ENCODE assay signal across 8 mouse cellular contexts in genomic region chr7:100918176-100918575, GRCm38 (mm10). TPM values are rescaled to one million over a fixed set of nuclear protein-coding genes. Genes with fewer than 3 reads are reported as not detected.
DNase-seq lines count a peak whose midpoint lies in the region; ATAC-seq lines count a peak whose summit lies in the region.

No protein-coding gene starts in this region.

- peak overlapping the region; percentile 82 for H3K27ac ChIP-seq in limb, embryonic 10.5 days
- peak overlapping the region; percentile 83 for H3K27ac ChIP-seq in stomach, embryonic 15.5 days

- ATAC-seq in stomach, embryonic 15.5 days (ENCODE audit: insufficient read depth, low FRiP score, low read depth): peak; percentile 20; the same call in 1 of the 2 replicates

- peak overlapping the region; percentile 31 for H3K4me2 ChIP-seq in stomach, embryonic 15.5 days

- H3K36me3 ChIP-seq in limb, embryonic 10.5 days: peaks cover 89% of the 10 kb centered on the region
- H3K36me3 ChIP-seq in stomach, embryonic 15.5 days: peaks cover 17% of the 10 kb centered on the region; the same call in 1 of the 2 replicates

- no peaks in the 10 kb centered on the region for H3K9me3 ChIP-seq in limb, embryonic 10.5 days (replicated peaks)
- H3K9me3 ChIP-seq in stomach, embryonic 15.5 days: no peaks in the 10 kb centered on the region

- DNase-seq in urinary bladder, postnatal 14 days (ENCODE audit: low spot score): peak; percentile 70
- no peak for DNase-seq in urinary bladder, postnatal 10 days (ENCODE audit: low spot score)
- peak; percentile 98 for DNase-seq in heart, adult 11 months
- DNase-seq in limb, embryonic 10.5 days (ENCODE audit: low spot score): peak; percentile 47
- no peak for DNase-seq in cerebellum, postnatal 25 days
- no peak for DNase-seq in cerebellum, adult 11-12 months
- no peak for DNase-seq in cerebellum, postnatal 4 days (ENCODE audit: low spot score in 2 of 2)

- H3K9ac ChIP-seq in stomach, embryonic 15.5 days: 0 out of 2 replicates have a peak overlapping the region, but pooled peaks have one; percentile 16

- 49% methylated on average over 9 of the region's 9 CpGs for WGBS in limb, embryonic 10.5 days
- WGBS in stomach, embryonic 15.5 days: 29% methylated on average over 9 of the region's 9 CpGs

- no peaks in the 10 kb centered on the region for H3K27me3 ChIP-seq in limb, embryonic 10.5 days (ENCODE audit: low read depth, poor library complexity, severe bottlenecking)
- H3K27me3 ChIP-seq in stomach, embryonic 15.5 days (replicated peaks): no peaks in the 10 kb centered on the region

- peak overlapping the region; percentile 6; the same call in 1 of the 2 replicates for H3K4me3 ChIP-seq in limb, embryonic 10.5 days
- H3K4me3 ChIP-seq in stomach, embryonic 15.5 days (replicated peaks): no peak overlapping the region

- H3K4me1 ChIP-seq in limb, embryonic 10.5 days: peaks cover 82% of the 10 kb centered on the region
- peaks cover 82% of the 10 kb centered on the region for H3K4me1 ChIP-seq in stomach, embryonic 15.5 days

RNA-seq across cellular contexts. Expression of gene Arhgef17, which starts 13.7 kb away (rescaled TPM):
- 9.6 and 11.0 TPM in 2 replicates for polyA plus RNA-seq in limb, embryonic 10.5 days (2016; fragmentation: Nextera tagmentation; extraction: Ambion mirVana)
- polyA plus RNA-seq in stomach, embryonic 15.5 days (2015; fragmentation: Nextera tagmentation; extraction: Ambion mirVana): 6.2 and 7.9 TPM in 2 replicates

RNA-seq across cellular contexts. Expression of gene Relt, which starts 54.9 kb away (rescaled TPM):
- 5.9 and 7.9 TPM in 2 replicates for polyA plus RNA-seq in limb, embryonic 10.5 days (2016; fragmentation: Nextera tagmentation; extraction: Ambion mirVana)
- polyA plus RNA-seq in stomach, embryonic 15.5 days (2015; fragmentation: Nextera tagmentation; extraction: Ambion mirVana): 3.2 and 4.1 TPM in 2 replicates

RNA-seq across cellular contexts. Expression of gene P2ry6, which starts 56.3 kb away (rescaled TPM):
- 1.1 and 1.6 TPM in 2 replicates for polyA plus RNA-seq in limb, embryonic 10.5 days (2016; fragmentation: Nextera tagmentation; extraction: Ambion mirVana)
- polyA plus RNA-seq in stomach, embryonic 15.5 days (2015; fragmentation: Nextera tagmentation; extraction: Ambion mirVana): 8.0 and 8.2 TPM in 2 replicates

Comparison
In these comparisons a context has a peak if more than half of its experiments do, and no peak if none do; other contexts are left out.
1. DNase-seq: peak in urinary bladder, postnatal 14 days (single experiment), heart, adult 11 months (single experiment) and limb, embryonic 10.5 days (single experiment); none in urinary bladder, postnatal 10 days (single experiment), cerebellum, postnatal 25 days (0 of 2), cerebellum, adult 11-12 months (single experiment) and cerebellum, postnatal 4 days (0 of 2).